In the genomic region with DNA sequence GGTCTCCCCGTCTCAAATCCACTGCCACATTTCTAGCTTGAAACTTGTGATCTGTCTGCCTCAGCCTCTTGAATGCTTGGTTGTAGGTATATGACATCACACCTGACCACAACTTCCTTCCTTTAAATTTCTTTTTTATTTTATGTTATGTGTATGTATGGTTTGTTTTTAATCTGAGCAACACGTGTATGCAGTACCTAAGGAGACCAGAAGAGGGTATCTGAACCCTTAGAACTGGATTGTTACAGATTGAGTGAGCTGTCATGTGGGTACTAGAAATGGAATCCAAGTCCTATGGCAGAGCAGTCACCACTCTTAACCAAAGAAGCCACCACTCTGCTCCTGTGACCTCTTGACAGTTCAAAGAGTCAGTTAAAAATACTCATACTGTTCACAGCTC, we compare ENCODE assay signal across 25 mouse cellular contexts.
DNase-seq lines count a peak whose midpoint lies in the region; ATAC-seq and TF ChIP-seq lines count a peak whose summit lies in the region.
"Had no signal": no experiment of that assay in that cellular context is flagged by ENCODE, and none has a peak within 500 bp of the region (broad histone marks: within the 10 kb centered on the region; RNA-seq: fewer than 3 reads in every experiment).

No protein-coding gene starts in this region.

- TF ChIP-seq EP300 in CH12.LX (IDR thresholded peaks at IDR 0.05; ENCODE audit: low read length) (no peak), MEL (IDR thresholded peaks at IDR 0.05; ENCODE audit: low read depth in 1 of 2, low read length in 2 of 2) (no peak)

- H3K27ac ChIP-seq in layer of hippocampus, adult 2 months, result no peak overlapping the region
- no peak overlapping the region for H3K27ac ChIP-seq in CH12.LX (ENCODE audit: insufficient read depth, low read depth)
- H3K27ac ChIP-seq in MEL (ENCODE audit: control insufficient read depth, low read depth, low read length), result no peak overlapping the region
- no peak overlapping the region for H3K27ac ChIP-seq in kidney, embryonic 16.5 days (ENCODE audit: low read length)
- H3K27ac ChIP-seq: forebrain, embryonic 15.5 days; gastrocnemius, adult 2 months; heart, embryonic 13.5 days; hindbrain, embryonic 14.5 days; intestine, embryonic 15.5 days; limb, embryonic 12.5 days; liver, embryonic 13.5 days; midbrain, embryonic 12.5 days; neural tube, embryonic 12.5 days had no signal

- peak; percentile 64 for TF ChIP-seq CTCF in layer of hippocampus, adult 2 months (conservative IDR thresholded peaks at IDR 0.05)
- TF ChIP-seq CTCF in CH12.LX (conservative IDR thresholded peaks at IDR 0.05 in 1 of 2, IDR thresholded peaks at IDR 0.05 in 1 of 2; ENCODE audit: low read depth in 2 of 2, low read length in 2 of 2) (peak; percentile 27 to 45; a peak in 3 of 4 replicates), MEL (IDR thresholded peaks at IDR 0.05 in 2 of 3, conservative IDR thresholded peaks at IDR 0.05 in 1 of 3; ENCODE audit: control insufficient read depth in 1 of 3, insufficient read depth in 1 of 3, low read depth in 2 of 3, low read length in 3 of 3, poor library complexity in 1 of 3, severe bottlenecking in 1 of 3) (peak in 1 of 3 experiments; percentile 44; a peak in 3 of 6 replicates)
- peak; percentile 18; the same call in 1 of the 2 replicates for TF ChIP-seq CTCF in brain, embryonic 14.5 days (IDR thresholded peaks at IDR 0.05; ENCODE audit: borderline replicate concordance, extremely low read depth, insufficient read depth, insufficient read length)

- no peaks in the 10 kb centered on the region for H3K36me3 ChIP-seq in CH12.LX (replicated peaks in 1 of 2; ENCODE audit: control insufficient read depth in 1 of 2, insufficient read depth in 1 of 2, low read length in 1 of 2)
- no peaks in the 10 kb centered on the region for H3K36me3 ChIP-seq in MEL (ENCODE audit: control insufficient read depth in 1 of 2, insufficient read depth in 2 of 2, low read length in 2 of 2)
- no peaks in the 10 kb centered on the region for H3K36me3 ChIP-seq in kidney, embryonic 16.5 days (ENCODE audit: insufficient read depth, low read length)
- H3K36me3 ChIP-seq: forebrain, embryonic 15.5 days; heart, embryonic 13.5 days; intestine, embryonic 15.5 days; limb, embryonic 12.5 days; liver, embryonic 13.5 days; midbrain, embryonic 12.5 days; neural tube, embryonic 12.5 days had no signal

- TF ChIP-seq POLR2A in CH12.LX (IDR thresholded peaks at IDR 0.05; ENCODE audit: low read depth, low read length) (no peak), MEL (IDR thresholded peaks at IDR 0.05; ENCODE audit: control insufficient read depth in 1 of 2, insufficient read depth in 1 of 2, low read depth in 1 of 2, low read length in 2 of 2, poor library complexity in 1 of 2) (no peak)
- TF ChIP-seq POLR2A in brain, embryonic 14.5 days (IDR thresholded peaks at IDR 0.05; ENCODE audit: borderline replicate concordance, extremely low read depth, insufficient read depth, insufficient read length, poor library complexity, severe bottlenecking), result no peak

- no peak overlapping the region for H3K4me2 ChIP-seq in CH12.LX (ENCODE audit: insufficient read depth, low read depth, poor library complexity, severe bottlenecking)
- no peak overlapping the region for H3K4me2 ChIP-seq in kidney, embryonic 16.5 days (replicated peaks; ENCODE audit: low read depth, low read length)
- H3K4me2 ChIP-seq: forebrain, embryonic 15.5 days; heart, embryonic 13.5 days; hindbrain, embryonic 14.5 days; intestine, embryonic 15.5 days; limb, embryonic 12.5 days; liver, embryonic 13.5 days; midbrain, embryonic 12.5 days; neural tube, embryonic 12.5 days had no signal

- H3K4me3 ChIP-seq in layer of hippocampus, adult 2 months, result no peak overlapping the region
- H3K4me3 ChIP-seq in CH12.LX (replicated peaks in 1 of 3; ENCODE audit: low read depth in 2 of 3, low read length in 2 of 3, poor library complexity in 1 of 3) (no peak overlapping the region), MEL (ENCODE audit: control insufficient read depth in 1 of 2, insufficient read depth in 1 of 2, low read depth in 2 of 2, low read length in 2 of 2) (no peak overlapping the region)
- no peak overlapping the region for H3K4me3 ChIP-seq in kidney, embryonic 16.5 days (ENCODE audit: low read length)
- H3K4me3 ChIP-seq: erythroblast, embryonic 14.5 days; forebrain, embryonic 15.5 days; gastrocnemius, adult 2 months; heart, embryonic 13.5 days; intestine, embryonic 15.5 days; limb, embryonic 12.5 days; liver, embryonic 13.5 days; midbrain, embryonic 12.5 days; neural tube, embryonic 12.5 days had no signal

- 69% methylated on average over 2 of the region's 2 CpGs for WGBS in kidney, embryonic 16.5 days

- no peak for DNase-seq in layer of hippocampus, adult 2 months (ENCODE audit: low spot score in 2 of 2)
- no peak for DNase-seq in layer of hippocampus, adult 18-20 months (ENCODE audit: low spot score in 2 of 2)
- DNase-seq in CH12.LX (ENCODE audit: extremely low read depth), result peak; percentile 12
- DNase-seq in MEL (ENCODE audit: low read depth, low spot score), result peak; percentile 29
- DNase-seq in brain, embryonic 14.5 days (ENCODE audit: low read depth), result no peak
- no peak for DNase-seq in frontal cortex, postnatal 10 days (ENCODE audit: low spot score in 2 of 2)
- DNase-seq in kidney, adult 11 months, result no peak
- DNase-seq: adrenal gland, postnatal 36 days; cerebellum, adult 8-10 months; gastrocnemius, adult 2 months; kidney, postnatal 14 days; layer of hippocampus, adult 9-11 months; liver, embryonic 13.5 days; right cerebral cortex, postnatal 14 days; spleen, adult 18-20 months; thymus, adult 18-20 months had no signal

- ATAC-seq in kidney, embryonic 16.5 days (ENCODE audit: low FRiP score, low TSS enrichment), result no peak
- ATAC-seq: forebrain, embryonic 15.5 days; intestine, embryonic 15.5 days had no signal

- H3K9ac ChIP-seq in CH12.LX (ENCODE audit: insufficient read depth, low read depth), result no peak overlapping the region
- H3K9ac ChIP-seq in MEL (ENCODE audit: control insufficient read depth, low read depth, low read length, poor library complexity, severe bottlenecking), result no peak overlapping the region
- H3K9ac ChIP-seq in kidney, embryonic 16.5 days (replicated peaks; ENCODE audit: low read length), result no peak overlapping the region
- H3K9ac ChIP-seq: forebrain, embryonic 15.5 days; heart, embryonic 13.5 days; hindbrain, embryonic 14.5 days; intestine, embryonic 15.5 days; limb, embryonic 12.5 days; liver, embryonic 13.5 days; midbrain, embryonic 12.5 days; neural tube, embryonic 12.5 days had no signal

- H3K4me1 ChIP-seq in CH12.LX (ENCODE audit: control insufficient read depth in 1 of 2, insufficient read depth in 2 of 2) (no peaks in the 10 kb centered on the region), MEL (ENCODE audit: control insufficient read depth in 1 of 2, insufficient read depth in 2 of 2, low read length in 2 of 2) (no peaks in the 10 kb centered on the region)
- no peaks in the 10 kb centered on the region for H3K4me1 ChIP-seq in kidney, embryonic 16.5 days (ENCODE audit: insufficient read depth, low read length)
- H3K4me1 ChIP-seq: forebrain, embryonic 15.5 days; heart, embryonic 13.5 days; intestine, embryonic 15.5 days; limb, embryonic 12.5 days; liver, embryonic 13.5 days; neural tube, embryonic 12.5 days had no signal

- peaks cover 11% of the 10 kb centered on the region for H3K27me3 ChIP-seq in CH12.LX (replicated peaks)
- H3K27me3 ChIP-seq in MEL (ENCODE audit: control insufficient read depth in 1 of 2, insufficient read depth in 2 of 2, low read length in 2 of 2), result no peaks in the 10 kb centered on the region; a peak in 1 of 4 replicates
- no peaks in the 10 kb centered on the region for H3K27me3 ChIP-seq in kidney, embryonic 16.5 days (ENCODE audit: insufficient read depth, low read length)
- H3K27me3 ChIP-seq: forebrain, embryonic 15.5 days; heart, embryonic 13.5 days; intestine, embryonic 15.5 days; limb, embryonic 12.5 days; liver, embryonic 13.5 days; midbrain, embryonic 12.5 days; neural tube, embryonic 12.5 days had no signal

- TF ChIP-seq RAD21 in CH12.LX (IDR thresholded peaks at IDR 0.05; ENCODE audit: low read depth, low read length) (peak; percentile 46), MEL (IDR thresholded peaks at IDR 0.05; ENCODE audit: low read depth, low read length) (peak; percentile 54)

- H3K9me3 ChIP-seq in CH12.LX (replicated peaks; ENCODE audit: low read length), result peaks cover 2% of the 10 kb centered on the region
- no peaks in the 10 kb centered on the region for H3K9me3 ChIP-seq in MEL (replicated peaks; ENCODE audit: insufficient read depth, low read length)
- H3K9me3 ChIP-seq in kidney, embryonic 16.5 days (ENCODE audit: low read length), result no peaks in the 10 kb centered on the region
- H3K9me3 ChIP-seq: forebrain, embryonic 15.5 days; heart, embryonic 13.5 days; intestine, embryonic 15.5 days; limb, embryonic 12.5 days; liver, embryonic 13.5 days; neural tube, embryonic 12.5 days had no signal

- in situ Hi-C loops in CH12.LX (cut with MboI; ENCODE audit: low pct_ligation_motif_present, low pct_unique_long_range_greater_than_20kb, low sequenced_read_pairs), result no loop called here

- dilution Hi-C loops in CH12.LX (cut with MboI; ENCODE audit: extremely low pct_ligation_motif_present, extremely low pct_unique_long_range_greater_than_20kb, low sequenced_read_pairs), result no loop called here

- no peaks in the 10 kb centered on the region for H3K79me2 ChIP-seq in CH12.LX (replicated peaks; ENCODE audit: control insufficient read depth, extremely low read depth, insufficient read depth, poor library complexity, severe bottlenecking)
- no peaks in the 10 kb centered on the region for H3K79me2 ChIP-seq in MEL (ENCODE audit: control insufficient read depth, insufficient read depth, low read length, poor library complexity)

TF ChIP-seq in CH12.LX, 34 proteins besides CTCF, POLR2A, EP300 and RAD21:
- TF ChIP-seq JUND (conservative IDR thresholded peaks at IDR 0.05; ENCODE audit: low read depth, low read length), result no peak
- peak; percentile 19; the same call in 1 of the 2 replicates for TF ChIP-seq SMC3 (IDR thresholded peaks at IDR 0.05; ENCODE audit: low read depth, low read length)

TF ChIP-seq in MEL, 35 proteins besides CTCF, POLR2A, EP300 and RAD21:
- no peak for TF ChIP-seq MXI1 (IDR thresholded peaks at IDR 0.05; ENCODE audit: low read depth, low read length)
- peak; percentile 47 for TF ChIP-seq SMC3 (IDR thresholded peaks at IDR 0.05; ENCODE audit: low read depth, low read length)
- no peak for TF ChIP-seq MAZ (IDR thresholded peaks at IDR 0.05; ENCODE audit: low read depth, low read length)
- no peak for TF ChIP-seq ETS1 (IDR thresholded peaks at IDR 0.05; ENCODE audit: low read depth, low read length)
- peak; percentile 25; the same call in 1 of the 2 replicates for TF ChIP-seq ZC3H11A (IDR thresholded peaks at IDR 0.05; ENCODE audit: low read depth, low read length)

Comparison
In these comparisons a context has a peak if more than half of its experiments do, and no peak if none do; other contexts are left out.
1. DNase-seq: peak in CH12.LX (single experiment) and MEL (single experiment); none in layer of hippocampus, adult 2 months (0 of 2), layer of hippocampus, adult 18-20 months (0 of 2), brain, embryonic 14.5 days (single experiment), frontal cortex, postnatal 10 days (0 of 2) and kidney, adult 11 months (single experiment).